Mouse (Mus musculus) layer of hippocampus, adult 11-12 months (tissue): ENCODE results near the gene Mcf2l.

ENCODE experiments used
- DNase-seq: peaks from one replicate; pipeline ENCODE4 v3.0.0; 2022; ENCODE audit warnings: low spot score

Gene Mcf2l

GRCm38 (mm10) chr8:12912011-12912410 lies 38.4 kb downstream of the Mcf2l start:
- DNase-seq, result no peak

- DNase-seq, result peak; percentile 35
Measured at GRCm38 (mm10) chr8:12915187-12916006, 41.8 kb downstream of the Mcf2l start.

- DNase-seq, result no peak
Measured at GRCm38 (mm10) chr8:12916156-12916900, 42.7 kb downstream of the Mcf2l start.

- DNase-seq, result no peak
Measured at GRCm38 (mm10) chr8:12917029-12917428, 43.4 kb downstream of the Mcf2l start.

- DNase-seq, result no peak
Measured at GRCm38 (mm10) chr8:12917831-12918230, 44.2 kb downstream of the Mcf2l start.

GRCm38 (mm10) chr8:12920599-12920998 lies 47.0 kb downstream of the Mcf2l start:
- no peak for DNase-seq

GRCm38 (mm10) chr8:12925051-12925450 lies 51.4 kb downstream of the Mcf2l start:
- no peak for DNase-seq

GRCm38 (mm10) chr8:12925941-12926381 lies 52.4 kb downstream of the Mcf2l start:
- no peak for DNase-seq

GRCm38 (mm10) chr8:12927204-12927983 lies 53.8 kb downstream of the Mcf2l start:
- peak; percentile 57 for DNase-seq

GRCm38 (mm10) chr8:12928033-12928432 lies 54.4 kb downstream of the Mcf2l start:
- DNase-seq, result peak; percentile 37

- DNase-seq, result no peak
Measured at GRCm38 (mm10) chr8:12928931-12929330, 55.3 kb downstream of the Mcf2l start.

GRCm38 (mm10) chr8:12930290-12930689 lies 56.7 kb downstream of the Mcf2l start:
- DNase-seq, result no peak

GRCm38 (mm10) chr8:12931426-12931825 lies 57.8 kb downstream of the Mcf2l start:
- DNase-seq, result no peak

- no peak for DNase-seq
Measured at GRCm38 (mm10) chr8:12932520-12932919, 58.9 kb downstream of the Mcf2l start.

GRCm38 (mm10) chr8:12933765-12934164 lies 60.2 kb downstream of the Mcf2l start:
- no peak for DNase-seq

GRCm38 (mm10) chr8:12934453-12935043 lies 60.9 kb downstream of the Mcf2l start:
- no peak for DNase-seq

- no peak for DNase-seq
Measured at GRCm38 (mm10) chr8:12940549-12940948, 66.9 kb downstream of the Mcf2l start.

GRCm38 (mm10) chr8:12941161-12941926 lies 67.7 kb downstream of the Mcf2l start:
- DNase-seq, result no peak

GRCm38 (mm10) chr8:12947604-12948573 lies 74.3 kb downstream of the Mcf2l start:
- no peak for DNase-seq

GRCm38 (mm10) chr8:12948574-12948961 lies 75.0 kb downstream of the Mcf2l start:
- DNase-seq, result no peak
